Mouse (Mus musculus) T-helper 2 cell (primary cell): Measurements from ENCODE around the gene Rrp1b.

ENCODE experiments used
- in situ Hi-C: fragments of 300-600 bp; cut with MboI, MseI; formaldehyde crosslinking; loops from one replicate; pipeline ENCODE4 v1.15.1; 2025; ENCODE audit warnings: high pct_unique_total_duplicates

Gene Rrp1b

DNA sequence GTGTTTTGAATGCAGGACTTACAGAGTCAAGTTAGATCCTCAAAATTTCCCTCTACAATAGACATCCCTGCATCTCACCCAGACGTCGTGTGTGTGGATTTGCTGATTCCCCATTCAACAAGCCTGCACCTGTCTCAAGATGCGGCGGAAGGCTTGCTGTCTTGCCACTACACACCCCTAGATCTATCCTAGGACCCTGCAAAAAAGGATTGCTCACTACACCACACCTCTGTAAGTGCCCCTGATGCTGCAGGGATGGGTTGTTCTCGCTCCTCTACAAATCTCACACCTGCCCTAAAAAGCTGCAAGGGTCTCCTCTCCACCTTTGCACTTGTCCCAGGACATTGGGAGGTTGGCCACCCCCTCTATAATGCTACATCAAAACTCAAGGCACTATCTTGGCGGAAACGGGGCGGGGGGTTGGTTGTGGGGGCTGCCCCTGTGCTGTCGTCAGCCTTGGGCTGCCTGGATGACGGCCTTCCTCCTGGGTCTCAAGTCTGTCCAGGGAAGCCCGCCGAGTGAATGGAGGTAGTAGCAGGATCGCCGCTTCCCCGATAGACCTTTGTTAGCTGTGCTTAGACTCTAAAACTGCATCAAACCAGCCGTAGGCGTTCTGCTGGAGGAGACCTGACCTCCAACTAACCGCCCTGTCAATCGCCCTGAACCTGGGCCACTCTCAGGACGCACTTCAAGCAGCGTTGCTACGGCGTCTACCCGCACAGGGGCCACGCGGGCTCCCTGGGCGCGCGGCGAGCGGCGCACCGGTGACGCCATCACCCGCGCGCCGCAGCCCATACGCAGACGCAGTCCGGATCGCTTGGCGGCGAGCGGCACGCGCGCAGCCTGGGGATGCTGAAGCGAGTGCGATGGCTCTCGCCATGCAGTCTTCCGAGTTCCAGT is at the start of gene Rrp1b, which contains the start of gene Hsf2bp:
Gene Rrp1b (plus strand): TSS at position 492 of the 900 bp plus-strand sequence.
Gene Hsf2bp (minus strand): TSS at position 741 of the 900 bp plus-strand sequence.
- in situ Hi-C loops = no loop called here

GRCm38 (mm10) chr17:31986915-31987314 is 49.0 kb upstream of the Rrp1b start:
- in situ Hi-C loops = loop anchor here (5.0 kb wide), 1 partner anchor 100 kb away; no protein-coding TSS in a partner anchor

DNA sequence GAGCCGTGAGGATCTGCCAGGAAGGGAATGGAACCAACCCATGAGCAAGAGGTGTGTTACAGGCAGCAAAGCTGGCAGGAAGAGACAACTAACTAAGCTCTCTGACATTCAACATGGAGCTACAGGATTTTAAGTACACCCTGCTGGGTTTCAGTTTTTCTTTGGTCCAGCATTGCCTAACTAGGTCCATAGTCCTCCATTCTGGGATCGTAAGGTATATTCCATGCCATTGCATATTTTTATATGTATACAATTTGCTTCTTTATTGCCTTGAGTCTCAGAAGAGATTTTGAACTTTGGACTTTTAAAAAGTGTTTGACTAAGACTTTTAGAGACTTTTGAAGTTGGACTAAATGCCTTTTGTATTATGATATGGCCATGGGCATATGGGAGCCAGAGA is 46.9 kb upstream of the Rrp1b start:
- in situ Hi-C loops = loop anchor here (5.0 kb wide), 1 partner anchor 102 kb away; no protein-coding TSS in a partner anchor

DNA sequence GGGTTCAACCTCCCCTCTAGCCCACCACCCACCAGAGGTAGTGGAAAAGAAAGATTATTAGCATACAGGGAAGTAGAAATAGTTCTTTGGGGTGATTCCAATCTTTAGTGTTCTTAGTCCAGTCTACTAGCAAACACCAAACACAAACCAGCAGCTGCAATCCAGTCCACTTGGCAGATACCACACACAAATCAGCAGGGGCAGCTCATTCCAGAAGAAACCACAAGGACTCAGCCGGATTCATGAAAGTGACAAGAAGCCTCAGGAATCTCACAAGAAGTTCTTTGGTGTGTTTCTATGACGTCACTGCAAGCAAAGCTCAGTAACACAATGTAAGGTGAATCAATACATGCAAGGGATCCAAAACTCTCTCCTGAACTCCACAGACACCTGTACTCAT is 43.9 kb upstream of the Rrp1b start:
- in situ Hi-C loops = no loop called here

- in situ Hi-C loops = no loop called here
Observed at GRCm38 (mm10) chr17:31993354-31993753, 42.5 kb upstream of the Rrp1b start.

DNA sequence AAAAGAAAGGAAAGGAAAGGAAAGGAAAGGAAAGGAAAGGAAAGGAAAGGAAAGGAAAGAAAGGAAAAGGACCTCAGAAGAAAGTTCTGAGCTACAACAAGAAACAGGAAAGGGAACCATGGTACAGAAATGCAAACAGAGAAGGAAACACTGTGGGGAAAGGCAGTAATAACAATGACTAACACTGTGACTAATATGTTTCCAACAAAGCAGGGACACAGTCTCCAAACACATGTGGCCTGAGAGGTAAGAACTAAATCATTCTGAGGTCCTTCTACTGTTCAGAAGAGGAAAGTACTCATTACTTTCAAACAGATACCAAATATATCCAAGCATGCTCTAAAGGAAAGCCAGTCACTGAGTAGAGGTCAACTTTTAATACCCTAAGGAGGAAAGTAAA is 41.8 kb upstream of the Rrp1b start:
- in situ Hi-C loops = no loop called here

- in situ Hi-C loops = no loop called here
Observed at GRCm38 (mm10) chr17:31995784-31996183, 40.1 kb upstream of the Rrp1b start.

GRCm38 (mm10) chr17:31996331-31996730 is 39.6 kb upstream of the Rrp1b start:
- in situ Hi-C loops = no loop called here

DNA sequence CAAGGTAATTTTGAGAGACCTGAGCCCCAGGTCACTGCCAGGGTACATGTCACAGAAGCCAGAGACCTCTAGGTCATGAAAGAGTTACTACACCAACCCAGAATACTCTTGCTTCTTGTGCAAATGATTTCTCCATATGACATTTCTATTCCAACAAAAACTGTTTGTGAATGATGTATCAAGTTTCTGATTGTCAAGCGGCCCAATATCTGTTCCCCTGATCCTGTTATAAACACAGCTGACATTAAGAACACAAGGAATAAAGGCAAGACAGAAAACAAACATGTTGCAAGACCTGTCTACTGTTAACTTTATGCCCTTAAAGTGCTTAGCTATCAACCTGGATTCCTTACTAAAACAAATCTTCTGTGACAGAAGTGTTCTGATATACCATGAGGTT is 37.5 kb upstream of the Rrp1b start:
- in situ Hi-C loops = no loop called here

- in situ Hi-C loops = no loop called here
Observed at GRCm38 (mm10) chr17:32003251-32003650, 32.6 kb upstream of the Rrp1b start.

DNA sequence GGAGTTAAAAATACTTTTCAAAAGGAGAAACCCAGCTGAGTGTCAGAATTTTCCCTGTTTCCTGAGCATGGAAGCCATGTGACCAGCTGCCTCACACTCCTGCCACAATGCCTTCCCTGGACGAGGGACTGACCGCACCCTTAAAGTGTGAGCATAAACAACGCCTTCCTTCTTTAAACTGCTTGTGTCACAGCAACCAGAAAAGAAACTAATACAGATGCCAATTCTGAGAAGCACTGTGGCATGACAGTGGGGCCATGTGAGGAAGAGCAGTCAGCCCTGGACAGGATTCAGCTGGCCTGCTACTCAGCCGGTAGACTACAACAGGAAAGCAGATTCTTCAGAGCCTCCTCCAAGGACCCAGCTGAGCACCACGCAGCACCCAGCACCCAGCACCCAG is 29.1 kb upstream of the Rrp1b start:
- in situ Hi-C loops = no loop called here

- in situ Hi-C loops = no loop called here
Observed at GRCm38 (mm10) chr17:32011694-32012093, 24.2 kb upstream of the Rrp1b start.

DNA sequence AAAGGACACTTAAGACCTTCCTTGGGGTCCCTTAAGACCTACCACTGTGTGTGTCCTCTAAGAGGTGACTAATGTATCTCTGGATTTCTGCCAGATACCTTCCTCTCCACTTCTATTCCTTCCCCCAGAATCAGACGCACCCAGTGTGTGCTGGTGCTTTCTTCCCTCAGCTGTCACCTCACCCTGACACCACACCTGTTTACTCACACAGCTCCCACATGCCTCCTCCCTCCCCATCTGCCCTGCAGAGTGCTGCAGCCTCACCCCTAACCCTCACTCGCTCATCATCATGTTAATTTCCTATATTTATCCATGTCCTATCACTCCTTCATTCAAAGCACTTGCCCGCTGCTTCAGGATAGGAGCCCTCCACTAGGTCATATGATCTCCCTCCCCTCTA is 23.6 kb upstream of the Rrp1b start:
- in situ Hi-C loops = no loop called here

GRCm38 (mm10) chr17:32013659-32014058 is 22.2 kb upstream of the Rrp1b start:
- in situ Hi-C loops = no loop called here

DNA sequence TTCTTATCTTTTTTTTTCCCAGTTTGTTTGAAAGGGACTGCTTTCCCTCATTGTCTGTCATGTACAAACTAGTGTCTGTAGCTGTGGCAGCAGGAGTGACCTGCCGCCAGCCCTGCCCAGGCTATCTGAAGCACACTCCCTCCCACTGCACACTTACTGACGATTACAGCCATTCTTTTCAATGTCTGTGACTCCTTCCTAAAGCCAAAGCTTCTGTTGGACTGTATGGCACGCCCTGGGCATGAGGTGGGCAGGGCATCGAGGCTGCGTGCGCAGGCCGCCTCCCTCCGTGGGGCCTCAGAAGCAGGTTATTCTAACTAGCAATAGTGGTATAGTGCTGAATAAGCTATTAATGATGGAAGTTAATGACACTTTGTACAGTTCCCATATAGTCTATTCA is 19.4 kb upstream of the Rrp1b start:
- in situ Hi-C loops = no loop called here

DNA sequence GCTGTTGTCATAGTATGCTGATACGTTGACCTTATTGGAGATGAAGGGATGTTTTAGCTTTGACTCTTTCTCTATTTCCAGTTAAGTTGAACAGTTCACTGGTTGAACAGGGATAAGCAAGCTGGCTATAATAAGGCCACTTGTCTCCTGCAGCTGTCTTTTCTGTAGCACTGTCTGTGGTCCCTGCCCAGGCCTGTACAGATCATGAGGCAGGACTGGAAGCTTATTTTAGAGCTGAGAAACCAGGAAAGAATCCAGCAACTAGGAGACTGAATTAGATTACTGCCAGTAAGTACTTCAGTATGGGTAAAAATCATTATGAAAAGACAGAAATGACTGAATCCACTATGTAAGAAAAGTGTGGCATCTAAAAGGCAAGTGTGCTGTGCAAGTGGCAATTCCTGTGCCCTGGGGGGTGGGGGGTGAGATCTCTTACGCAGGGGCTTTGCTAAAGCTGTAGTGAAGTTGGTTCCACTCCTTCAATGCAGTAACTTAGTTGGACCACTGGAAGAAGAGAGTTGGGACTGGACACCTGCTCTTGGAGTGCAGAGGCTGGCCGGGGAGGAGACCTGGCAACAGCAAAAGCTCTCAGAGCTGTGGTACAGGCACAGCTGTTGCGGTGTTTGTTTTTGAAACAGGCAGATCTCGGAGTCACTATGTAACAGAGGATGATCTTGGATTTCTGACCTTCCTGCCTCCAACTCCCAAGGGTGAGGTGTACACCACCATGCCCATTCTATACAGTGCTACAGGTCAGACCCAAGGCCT is 17.6 kb upstream of the Rrp1b start:
- in situ Hi-C loops = no loop called here

DNA sequence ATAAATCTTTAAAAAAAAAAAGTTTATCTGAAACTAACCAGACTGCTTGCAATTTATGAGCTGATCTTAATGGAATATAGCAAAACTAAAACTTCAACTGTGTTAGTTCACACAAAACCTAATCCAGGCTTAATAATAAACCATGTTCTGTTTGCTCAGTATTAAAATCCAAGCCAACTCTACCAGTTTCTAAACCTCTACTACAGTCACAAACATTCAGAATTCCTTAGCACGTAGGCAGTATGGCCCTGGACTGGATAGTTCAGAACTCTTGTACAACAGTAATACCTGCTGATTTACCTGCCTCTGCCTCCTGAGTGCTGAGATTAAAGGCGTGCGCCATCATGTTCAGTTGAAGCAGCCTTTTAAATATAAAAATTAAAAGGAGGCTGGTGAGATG is 13.9 kb upstream of the Rrp1b start:
- in situ Hi-C loops = no loop called here

DNA sequence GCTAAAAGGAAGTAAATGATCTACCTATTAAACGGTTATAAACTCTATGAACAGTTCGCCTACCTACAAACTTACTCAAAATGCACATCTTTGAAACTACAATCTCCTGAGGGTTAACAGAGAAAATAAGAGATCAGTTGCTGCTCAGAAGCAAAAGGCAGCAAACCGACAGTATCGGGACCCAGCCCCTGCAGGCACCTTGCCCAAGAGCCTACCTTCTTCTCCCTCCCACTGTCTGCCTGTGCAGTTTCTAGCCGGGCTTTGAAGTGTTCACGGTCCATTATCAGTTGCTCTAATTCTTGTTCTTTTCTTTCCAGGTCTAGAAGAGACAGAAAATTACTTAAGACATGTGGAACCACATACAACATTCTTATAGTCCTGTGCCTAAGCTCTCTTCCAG is 13.3 kb upstream of the Rrp1b start:
- in situ Hi-C loops = no loop called here

GRCm38 (mm10) chr17:32023088-32023487 is 12.8 kb upstream of the Rrp1b start:
- in situ Hi-C loops = no loop called here

DNA sequence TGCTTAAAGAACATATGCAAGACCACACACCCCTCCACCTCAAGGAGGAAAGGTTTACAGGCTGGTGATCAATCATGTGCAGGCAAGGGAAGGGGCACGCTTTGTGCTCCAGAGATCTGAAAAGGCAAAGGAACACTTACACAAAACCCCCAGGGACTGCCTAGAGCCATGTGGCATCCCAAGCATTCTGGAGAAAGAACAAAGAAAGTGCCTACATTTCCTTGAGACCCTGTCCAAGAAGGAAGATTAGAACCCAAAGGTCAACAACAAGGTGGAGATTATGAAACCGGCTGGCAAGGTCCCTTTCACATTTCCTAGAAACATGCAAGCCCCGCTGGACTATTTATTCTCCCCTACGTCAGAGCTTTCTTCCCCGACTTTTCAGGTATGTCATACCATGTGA is 11.2 kb upstream of the Rrp1b start:
- in situ Hi-C loops = loop anchor here (5.0 kb wide), 2 partner anchors 167 to 337 kb away; partner anchors contain the start of gene Sik1

DNA sequence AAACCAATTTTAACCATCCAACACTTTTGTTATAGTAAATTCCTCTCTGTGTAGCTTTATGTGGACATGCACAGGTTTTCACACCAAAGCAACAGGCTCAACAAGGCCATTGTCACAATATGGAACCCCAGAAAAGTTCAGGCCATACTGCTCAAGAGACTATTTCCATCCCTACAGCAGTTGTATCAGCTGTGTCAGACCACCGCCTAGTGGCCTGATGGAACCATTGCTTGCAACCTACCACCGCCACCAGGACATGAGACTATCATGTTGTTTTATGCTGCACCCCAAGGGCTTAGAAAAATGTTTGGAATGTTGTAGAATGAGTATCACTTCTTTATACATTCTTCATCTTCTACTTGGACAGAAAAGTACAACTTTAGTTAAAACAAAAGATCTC is 10.5 kb upstream of the Rrp1b start:
- in situ Hi-C loops = loop anchor here (5.0 kb wide), 2 partner anchors 168 to 338 kb away; partner anchors contain the start of gene Sik1

DNA sequence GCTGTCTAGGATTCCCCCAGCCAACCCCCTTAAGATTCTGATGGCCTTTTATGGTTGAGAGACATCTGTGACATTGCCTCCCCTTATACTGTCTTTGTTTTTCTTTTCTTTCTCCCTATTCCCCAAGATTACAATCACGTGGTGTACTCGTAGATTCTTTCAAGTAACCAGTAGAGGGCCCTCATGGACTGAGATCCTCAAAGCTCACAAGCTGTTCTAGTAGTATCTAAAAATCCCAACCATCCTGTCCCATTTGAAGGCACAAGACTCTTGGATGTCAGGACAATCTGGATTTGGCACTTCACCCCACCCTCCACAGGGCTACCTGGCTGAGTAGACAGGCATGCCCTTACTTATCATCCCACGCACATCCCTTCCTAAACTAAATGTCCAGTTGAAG is 8.2 kb upstream of the Rrp1b start:
- in situ Hi-C loops = loop anchor here (5.0 kb wide), 2 partner anchors 170 to 340 kb away; partner anchors contain the start of gene Sik1
